8 mouse cellular contexts compared by ENCODE assay signal in genomic region chr4:115962671-115963412, GRCm38 (mm10). TPM values are rescaled to one million over a fixed set of nuclear protein-coding genes. Genes with fewer than 3 reads are reported as not detected.
DNase-seq lines count a peak whose midpoint lies in the region; ATAC-seq lines count a peak whose summit lies in the region.

No protein-coding gene starts in this region.

- no peaks in the 10 kb centered on the region; the same call in 1 of the 2 replicates for H3K9me3 ChIP-seq in heart, embryonic 16.5 days (replicated peaks; ENCODE audit: control insufficient read depth, low read length)
- H3K9me3 ChIP-seq in lung, embryonic 16.5 days (ENCODE audit: control insufficient read depth, low read length), result no peaks in the 10 kb centered on the region

- ATAC-seq in common myeloid progenitor, adult 5-6 weeks (replicated peaks; ENCODE audit: low read depth, poor library complexity, severe bottlenecking), result peak; percentile 67
- ATAC-seq in heart, embryonic 16.5 days (replicated peaks; ENCODE audit: extremely low read depth, insufficient read depth, low FRiP score), result peak; percentile 45; the same call in 1 of the 2 replicates
- peak; percentile 87 for ATAC-seq in lung, embryonic 16.5 days (ENCODE audit: low read depth)

- peak overlapping the region; percentile 66 for H3K9ac ChIP-seq in heart, embryonic 16.5 days (ENCODE audit: low read length)
- H3K9ac ChIP-seq in lung, embryonic 16.5 days (ENCODE audit: low read length), result peak overlapping the region; percentile 81

- H3K36me3 ChIP-seq in heart, embryonic 16.5 days (ENCODE audit: control insufficient read depth, insufficient read depth), result no peaks in the 10 kb centered on the region
- no peaks in the 10 kb centered on the region for H3K36me3 ChIP-seq in lung, embryonic 16.5 days (ENCODE audit: control insufficient read depth, insufficient read depth, low read length)

- peaks cover 8% of the 10 kb centered on the region for H3K4me1 ChIP-seq in heart, embryonic 16.5 days (ENCODE audit: control insufficient read depth, insufficient read depth, low read length)
- peaks cover 12% of the 10 kb centered on the region for H3K4me1 ChIP-seq in lung, embryonic 16.5 days (replicated peaks; ENCODE audit: control insufficient read depth, insufficient read depth, low read length)

- H3K4me3 ChIP-seq in heart, embryonic 16.5 days (ENCODE audit: low read length), result peak overlapping the region; percentile 58
- H3K4me3 ChIP-seq in lung, embryonic 16.5 days (ENCODE audit: low read length), result peak overlapping the region; percentile 74

- no peak overlapping the region for H3K27ac ChIP-seq in heart, embryonic 16.5 days (ENCODE audit: low read length)
- H3K27ac ChIP-seq in lung, embryonic 16.5 days (ENCODE audit: low read length), result no peak overlapping the region

- WGBS in heart, embryonic 16.5 days, result 1% methylated on average over 79 of the region's 79 CpGs
- 1% methylated on average over 70 of the region's 79 CpGs for WGBS in lung, embryonic 16.5 days

- peaks cover 77% of the 10 kb centered on the region for H3K27me3 ChIP-seq in heart, embryonic 16.5 days (ENCODE audit: control insufficient read depth, insufficient read depth, low read length)
- peaks cover 37% of the 10 kb centered on the region for H3K27me3 ChIP-seq in lung, embryonic 16.5 days (ENCODE audit: control insufficient read depth, insufficient read depth, low read depth, low read length)

- peak; percentile 18 for DNase-seq in urinary bladder, postnatal 14 days (ENCODE audit: low spot score)
- DNase-seq in urinary bladder, adult 18-20 months (ENCODE audit: low spot score in 2 of 2), result no peak
- peak; percentile 71 to 80 for DNase-seq in kidney, postnatal 4 days
- peak; percentile 10 for DNase-seq in ovary, adult 18-20 months (ENCODE audit: low spot score)
- no peak for DNase-seq in spleen, postnatal 14 days (ENCODE audit: low spot score in 2 of 2)

- H3K4me2 ChIP-seq in heart, embryonic 16.5 days (ENCODE audit: low read depth, low read length), result peak overlapping the region; percentile 71
- H3K4me2 ChIP-seq in lung, embryonic 16.5 days (ENCODE audit: low read depth, low read length), result peak overlapping the region; percentile 97

RNA-seq across cellular contexts. Expression of gene Dmbx1, which starts 23.1 kb away (rescaled TPM):
- not detected in 2 replicates for total RNA-seq in common myeloid progenitor, adult 5-6 weeks (2017)
- polyA plus RNA-seq in heart, embryonic 16.5 days (2015; fragmentation: Nextera tagmentation; extraction: Ambion mirVana), result 0.06 TPM in 1 of 2 replicates, not detected in the other
- 0.06 and 0.08 TPM in 2 replicates for polyA plus RNA-seq in lung, embryonic 16.5 days (2015; fragmentation: Nextera tagmentation; extraction: Ambion mirVana)

RNA-seq across cellular contexts. Expression of gene Faah, which starts 54.9 kb away (rescaled TPM):
- total RNA-seq in common myeloid progenitor, adult 5-6 weeks (2017), result 2.2 and 3.4 TPM in 2 replicates
- polyA plus RNA-seq in heart, embryonic 16.5 days (2015; fragmentation: Nextera tagmentation; extraction: Ambion mirVana), result 2.1 and 2.7 TPM in 2 replicates
- polyA plus RNA-seq in lung, embryonic 16.5 days (2015; fragmentation: Nextera tagmentation; extraction: Ambion mirVana), result 11.0 and 12.1 TPM in 2 replicates

Comparison
In these comparisons a context has a peak if more than half of its experiments do, and no peak if none do; other contexts are left out.
1. DNase-seq: peak in urinary bladder, postnatal 14 days (single experiment), kidney, postnatal 4 days (2 of 2) and ovary, adult 18-20 months (single experiment); none in urinary bladder, adult 18-20 months (0 of 2) and spleen, postnatal 14 days (0 of 2).
2. Peak in every context shown above with its lines, with median percentiles within 50 percentile points of each other: ATAC-seq.